Mouse (Mus musculus) lung, adult 2 months (tissue): ENCODE results near the gene Vmo1.

Experiments used
- CTCF ChIP-seq: fragments of 200-500 bp; IDR thresholded peaks from 2 replicates; pipeline ENCODE4 v1.5.1; 2011; ENCODE audit warnings: mild to moderate bottlenecking, low read length, control low read depth; ENCODE audit not compliant: insufficient read depth
- POLR2A ChIP-seq: fragments of 200-500 bp; IDR thresholded peaks from 2 replicates; pipeline ENCODE4 v1.6.1; 2011; ENCODE audit warnings: low read depth, mild to moderate bottlenecking, control low read depth, low read length, borderline replicate concordance; ENCODE audit errors: extremely low read depth

- no peak for TF ChIP-seq CTCF
- no peak for TF ChIP-seq POLR2A
Observed at GRCm38 (mm10) chr11:70504970-70505369, 9.4 kb downstream of the Vmo1 start, which contains the start of gene Tm4sf5.
